Mouse (Mus musculus): Measurements from ENCODE around the gene Esrra. TPM values are rescaled to one million over a fixed set of nuclear protein-coding genes. Genes with fewer than 3 reads are reported as not detected.

Esrra gene
- polyA plus RNA-seq, 1 experiment from 2014 or later: 3.1 TPM

- Histone ChIP-seq H3K27me3 (ENCODE audit: insufficient read depth, low read length) (peaks cover 8% of the 10 kb centered on the region), H3K4me3 (ENCODE audit: low read depth, low read length) (no peak overlapping the region), H3K9me3 (ENCODE audit: low read depth, low read length) (no peaks in the 10 kb centered on the region), H3K4me1 (ENCODE audit: insufficient read depth) (no peaks in the 10 kb centered on the region), H3K27ac (ENCODE audit: low read depth) (no peak overlapping the region), H3K9ac (no peak overlapping the region), H3K4me2 (no peak overlapping the region), H3K36me3 (ENCODE audit: insufficient read depth) (peaks cover 8% of the 10 kb centered on the region)
- 85% methylated on average over 4 of the region's 4 CpGs for WGBS
- no peak for TF ChIP-seq CTCF (IDR thresholded peaks at IDR 0.05; ENCODE audit: low read depth)
- DNase-seq (no peak), ATAC-seq (ENCODE audit: insufficient read depth) (no peak)
Measured at GRCm38 (mm10) chr19:6918321-6918720, 3.3 kb downstream of the Esrra start.

GRCm38 (mm10) chr19:6916496-6916895, 5.1 kb downstream of the Esrra start:
- no peak overlapping the region for H3K27ac ChIP-seq (ENCODE audit: low read depth)
- H3K4me3 ChIP-seq (ENCODE audit: low read depth, low read length): no peak overlapping the region
- H3K9me3 ChIP-seq (ENCODE audit: low read depth, low read length): no peaks in the 10 kb centered on the region
- 60% methylated on average over 4 of the region's 4 CpGs for WGBS
- no peak overlapping the region for H3K9ac ChIP-seq
- no peaks in the 10 kb centered on the region for H3K4me1 ChIP-seq (ENCODE audit: insufficient read depth)
- no peaks in the 10 kb centered on the region for H3K27me3 ChIP-seq (ENCODE audit: insufficient read depth, low read length)
- DNase-seq (no peak), ATAC-seq (ENCODE audit: insufficient read depth) (no peak)
- H3K36me3 ChIP-seq (ENCODE audit: insufficient read depth): peaks cover 27% of the 10 kb centered on the region
- TF ChIP-seq CTCF (IDR thresholded peaks at IDR 0.05; ENCODE audit: low read depth): no peak
- no peak overlapping the region for H3K4me2 ChIP-seq

GRCm38 (mm10) chr19:6915276-6915675, 6.3 kb downstream of the Esrra start:
- H3K27ac ChIP-seq (ENCODE audit: low read depth): no peak overlapping the region
- peaks cover 29% of the 10 kb centered on the region for H3K36me3 ChIP-seq (ENCODE audit: insufficient read depth)
- no peak overlapping the region for H3K4me3 ChIP-seq (ENCODE audit: low read depth, low read length)
- H3K4me2 ChIP-seq: no peak overlapping the region
- H3K9me3 ChIP-seq (ENCODE audit: low read depth, low read length): no peaks in the 10 kb centered on the region
- 63% methylated on average over 4 of the region's 4 CpGs for WGBS
- no peaks in the 10 kb centered on the region for H3K4me1 ChIP-seq (ENCODE audit: insufficient read depth)
- H3K9ac ChIP-seq: no peak overlapping the region
- H3K27me3 ChIP-seq (ENCODE audit: insufficient read depth, low read length): no peaks in the 10 kb centered on the region
- DNase-seq (no peak), ATAC-seq (ENCODE audit: insufficient read depth) (no peak)
- TF ChIP-seq CTCF (IDR thresholded peaks at IDR 0.05; ENCODE audit: low read depth): no peak

- H3K9me3 ChIP-seq (ENCODE audit: low read depth, low read length): no peaks in the 10 kb centered on the region
- H3K4me2 ChIP-seq: no peak overlapping the region
- ATAC-seq (ENCODE audit: insufficient read depth) (no peak), DNase-seq (no peak)
- no peaks in the 10 kb centered on the region for H3K27me3 ChIP-seq (ENCODE audit: insufficient read depth, low read length)
- no peak overlapping the region for H3K4me3 ChIP-seq (ENCODE audit: low read depth, low read length)
- H3K4me1 ChIP-seq (ENCODE audit: insufficient read depth): no peaks in the 10 kb centered on the region
- H3K9ac ChIP-seq: no peak overlapping the region
- H3K36me3 ChIP-seq (ENCODE audit: insufficient read depth): peaks cover 29% of the 10 kb centered on the region
- WGBS: 89% methylated on average over 9 of the region's 9 CpGs
- TF ChIP-seq CTCF (IDR thresholded peaks at IDR 0.05; ENCODE audit: low read depth): no peak
- H3K27ac ChIP-seq (ENCODE audit: low read depth): no peak overlapping the region
Measured at GRCm38 (mm10) chr19:6914540-6914939, 7.1 kb downstream of the Esrra start.

GRCm38 (mm10) chr19:6913991-6914390, 7.6 kb downstream of the Esrra start:
- DNase-seq (no peak), ATAC-seq (ENCODE audit: insufficient read depth) (no peak)
- no peak for TF ChIP-seq CTCF (IDR thresholded peaks at IDR 0.05; ENCODE audit: low read depth)
- 75% methylated on average over 11 of the region's 11 CpGs for WGBS
- no peak overlapping the region for H3K4me2 ChIP-seq
- H3K27ac ChIP-seq (ENCODE audit: low read depth): no peak overlapping the region
- H3K4me3 ChIP-seq (ENCODE audit: low read depth, low read length): no peak overlapping the region
- peaks cover 29% of the 10 kb centered on the region for H3K36me3 ChIP-seq (ENCODE audit: insufficient read depth)
- no peaks in the 10 kb centered on the region for H3K9me3 ChIP-seq (ENCODE audit: low read depth, low read length)
- H3K27me3 ChIP-seq (ENCODE audit: insufficient read depth, low read length): no peaks in the 10 kb centered on the region
- no peaks in the 10 kb centered on the region for H3K4me1 ChIP-seq (ENCODE audit: insufficient read depth)
- H3K9ac ChIP-seq: no peak overlapping the region

GRCm38 (mm10) chr19:6913036-6913435, 8.6 kb downstream of the Esrra start:
- no peak overlapping the region for H3K4me3 ChIP-seq (ENCODE audit: low read depth, low read length)
- no peaks in the 10 kb centered on the region for H3K9me3 ChIP-seq (ENCODE audit: low read depth, low read length)
- H3K27me3 ChIP-seq (ENCODE audit: insufficient read depth, low read length): no peaks in the 10 kb centered on the region
- DNase-seq: no peak
- peaks cover 27% of the 10 kb centered on the region for H3K36me3 ChIP-seq (ENCODE audit: insufficient read depth)
- no peak overlapping the region for H3K27ac ChIP-seq (ENCODE audit: low read depth)
- TF ChIP-seq CTCF (IDR thresholded peaks at IDR 0.05; ENCODE audit: low read depth): no peak
- no peak overlapping the region for H3K4me2 ChIP-seq
- H3K4me1 ChIP-seq (ENCODE audit: insufficient read depth): no peaks in the 10 kb centered on the region
- H3K9ac ChIP-seq: no peak overlapping the region
- WGBS: 73% methylated on average over 6 of the region's 6 CpGs
- no peak for ATAC-seq (ENCODE audit: insufficient read depth)

- H3K4me1 ChIP-seq (ENCODE audit: insufficient read depth): no peaks in the 10 kb centered on the region
- H3K4me2 ChIP-seq: no peak overlapping the region
- H3K9ac ChIP-seq: no peak overlapping the region
- TF ChIP-seq CTCF (IDR thresholded peaks at IDR 0.05; ENCODE audit: low read depth): no peak
- no peak for ATAC-seq (ENCODE audit: insufficient read depth)
- H3K36me3 ChIP-seq (ENCODE audit: insufficient read depth): peaks cover 27% of the 10 kb centered on the region
- 89% methylated on average over 15 of the region's 15 CpGs for WGBS
- H3K27me3 ChIP-seq (ENCODE audit: insufficient read depth, low read length): no peaks in the 10 kb centered on the region
- DNase-seq: no peak
- no peak overlapping the region for H3K27ac ChIP-seq (ENCODE audit: low read depth)
- 0 out of 2 replicates have a peak overlapping the region, but pooled peaks have one; percentile 3 for H3K4me3 ChIP-seq (ENCODE audit: low read depth, low read length)
- H3K9me3 ChIP-seq (ENCODE audit: low read depth, low read length): no peaks in the 10 kb centered on the region
Measured at GRCm38 (mm10) chr19:6912205-6912970, 9.2 kb downstream of the Esrra start.
